Mouse (Mus musculus) cerebellum, postnatal 14 days (tissue): ENCODE measurements at regions not wholly inside any gene's neighbourhood (a gene's known extent, or its start where the extent isn't known, plus 50 kb on each side); places are given as distances from the start of the nearest gene placed in this dataset.
"Not testable (repeated sequence)": the region's sequence is repeated elsewhere in the genome, so short reads cannot be mapped to it uniquely, and the experiment has no call there.

Experiments used
- DNase-seq, 2 experiments: peaks; one replicate each; pipeline ENCODE4 v3.0.0; 2021; ENCODE audit warnings: mixed read lengths in 2 of 2

GRCm38 (mm10) chr17:13552840-13553239, 198.5 kb downstream of the Tcp10c start:
- DNase-seq = not testable (repeated sequence)

GRCm38 (mm10) chr17:13555311-13556059, 201.1 kb downstream of the Tcp10c start:
- peak in 1 of 2 experiments; percentile 35 for DNase-seq

GRCm38 (mm10) chr17:13556060-13556660, 201.8 kb downstream of the Tcp10c start:
- not testable (repeated sequence) for DNase-seq

- DNase-seq = no peak
Observed at GRCm38 (mm10) chr17:13558863-13559262, 201.5 kb upstream of the Afdn start.

GRCm38 (mm10) chr17:13561342-13561741, 199.0 kb upstream of the Afdn start:
- DNase-seq = no peak

GRCm38 (mm10) chr17:13562974-13563373, 197.4 kb upstream of the Afdn start:
- DNase-seq = no peak

- DNase-seq = no peak
Observed at GRCm38 (mm10) chr17:13564800-13565199, 195.5 kb upstream of the Afdn start.

- DNase-seq = no peak
Observed at GRCm38 (mm10) chr17:13566680-13567079, 193.7 kb upstream of the Afdn start.

- no peak for DNase-seq
Observed at GRCm38 (mm10) chr17:13567183-13567582, 193.2 kb upstream of the Afdn start.

- no peak for DNase-seq
Observed at GRCm38 (mm10) chr17:13570796-13571195, 189.5 kb upstream of the Afdn start.

GRCm38 (mm10) chr17:13572204-13572833, 188.0 kb upstream of the Afdn start:
- no peak for DNase-seq

- no peak for DNase-seq
Observed at GRCm38 (mm10) chr17:13573036-13573435, 187.3 kb upstream of the Afdn start.

GRCm38 (mm10) chr17:13574122-13574521, 186.2 kb upstream of the Afdn start:
- no peak for DNase-seq

- DNase-seq = no peak
Observed at GRCm38 (mm10) chr17:13574682-13575444, 185.5 kb upstream of the Afdn start.

GRCm38 (mm10) chr17:13577798-13578197, 182.5 kb upstream of the Afdn start:
- DNase-seq = no peak

GRCm38 (mm10) chr17:13581214-13581920, 179.0 kb upstream of the Afdn start:
- no peak for DNase-seq

GRCm38 (mm10) chr17:13581995-13582588, 178.2 kb upstream of the Afdn start:
- no peak for DNase-seq

- peak; percentile 77 to 84 for DNase-seq
Observed at GRCm38 (mm10) chr17:13583475-13584233, 176.7 kb upstream of the Afdn start.

- DNase-seq = peak; percentile 40 to 45
Observed at GRCm38 (mm10) chr17:13584394-13584793, 175.9 kb upstream of the Afdn start.

- DNase-seq = peak in 1 of 2 experiments; percentile 26
Observed at GRCm38 (mm10) chr17:13590240-13590837, 170.0 kb upstream of the Afdn start.
